Mouse (Mus musculus) Muller cell, postnatal 12 days (primary cell): ENCODE data around the gene Gm7358.
A peak's percentile ranks its signal among the peaks of the same experiment; 100 is the strongest.
"Not testable (repeated sequence)": the region's sequence is repeated elsewhere in the genome, so short reads cannot be mapped to it uniquely, and the experiment has no call there.

Source experiments
- DNase-seq: peaks from one replicate; pipeline ENCODE4 v3.0.0-alpha.2; 2015; ENCODE audit errors: inconsistent ontology term

Gene Gm7358

GRCm38 (mm10) chr17:14059431-14059830 is at the start of gene Gm7358:
Gene Gm7358 (minus strand): TSS chr17:14059531.
- DNase-seq = not testable (repeated sequence)

- not testable (repeated sequence) for DNase-seq
Measured at GRCm38 (mm10) chr17:14103018-14103417, 43.7 kb upstream of the Gm7358 start.

GRCm38 (mm10) chr17:14101446-14101980 is 42.2 kb upstream of the Gm7358 start:
- not testable (repeated sequence) for DNase-seq

DNA sequence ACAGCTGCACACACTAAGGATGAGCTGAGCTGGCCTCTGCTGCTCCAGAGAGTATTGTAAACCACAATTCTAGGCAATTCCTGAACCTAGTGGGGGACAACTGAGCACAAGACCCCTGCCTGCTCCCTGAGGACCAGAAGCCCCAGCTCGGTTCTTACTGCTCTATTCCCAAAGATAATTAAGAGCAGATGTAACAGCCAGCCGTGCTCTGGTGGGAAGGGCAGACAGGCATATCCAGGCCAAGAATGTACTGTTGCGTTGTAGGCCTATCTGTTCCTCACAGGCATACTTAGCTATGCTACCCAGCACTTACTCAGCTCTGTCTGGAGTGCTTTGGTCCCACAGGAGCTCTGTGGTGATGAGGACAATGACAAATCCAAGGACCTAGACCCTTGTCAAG is 40.6 kb upstream of the Gm7358 start:
- not testable (repeated sequence) for DNase-seq

DNA sequence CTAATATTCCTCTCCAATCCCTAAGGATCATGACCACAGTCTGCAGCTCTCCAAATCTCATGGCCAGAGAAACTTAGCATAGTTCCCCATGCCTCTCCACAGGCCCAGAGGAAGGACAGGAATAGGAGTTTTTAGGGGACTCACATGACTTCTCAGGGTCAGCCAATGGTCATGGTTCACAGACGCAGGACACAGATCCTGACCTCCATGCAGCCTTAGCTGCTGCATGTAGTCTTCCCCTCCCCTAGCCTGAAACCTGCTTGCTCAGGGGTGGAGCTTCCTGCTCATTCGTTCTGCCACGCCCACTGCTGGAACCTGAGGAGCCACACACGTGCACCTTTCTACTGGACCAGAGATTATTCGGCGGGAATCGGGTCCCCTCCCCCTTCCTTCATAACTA is 34.8 kb upstream of the Gm7358 start:
- DNase-seq = not testable (repeated sequence)

GRCm38 (mm10) chr17:14086629-14087028 is 27.3 kb upstream of the Gm7358 start:
- DNase-seq = peak; percentile 0

DNA sequence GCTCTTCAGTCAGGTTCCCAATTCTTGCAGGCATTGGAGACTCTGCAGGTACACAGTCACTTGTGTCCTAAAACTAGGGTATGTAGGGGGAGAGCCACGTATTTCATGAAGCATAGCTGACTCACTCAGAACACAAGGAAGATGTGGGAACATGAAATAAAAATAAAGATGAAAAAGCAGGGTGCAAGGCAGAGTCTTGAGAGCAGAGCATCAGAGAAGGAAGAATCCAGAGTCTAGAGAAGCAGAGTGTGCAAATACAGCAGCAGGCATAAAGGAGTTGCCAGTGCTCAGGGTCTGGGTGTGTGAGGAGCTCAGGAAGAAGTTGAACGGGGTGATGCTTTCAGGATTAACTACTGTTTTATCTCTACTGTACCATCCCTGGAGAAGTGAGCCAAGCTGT is 17.5 kb downstream of the Gm7358 start:
- DNase-seq = not testable (repeated sequence)

- not testable (repeated sequence) for DNase-seq
Measured at GRCm38 (mm10) chr17:14037012-14037411, 22.3 kb downstream of the Gm7358 start.

DNA sequence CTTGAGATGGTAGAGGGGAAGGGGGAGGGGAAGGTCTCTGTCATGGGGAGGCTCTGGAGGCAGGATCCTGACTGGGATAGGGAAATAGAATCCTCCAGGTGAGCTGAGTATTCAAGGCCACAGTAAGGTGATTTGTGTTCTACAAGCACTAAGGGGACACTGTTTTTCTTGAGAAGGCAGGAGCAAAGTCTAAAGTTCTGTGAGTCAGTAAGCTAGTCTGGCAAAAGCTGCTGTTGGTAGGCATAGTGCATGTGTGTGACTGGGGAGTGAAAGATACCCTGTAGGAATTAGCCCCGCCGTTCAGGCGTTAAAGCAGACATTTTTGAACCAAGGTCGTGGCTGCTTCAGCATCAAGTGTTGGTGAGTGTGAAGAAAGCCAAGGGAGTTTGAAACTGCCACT is 23.2 kb downstream of the Gm7358 start:
- DNase-seq = not testable (repeated sequence)
